Mouse (Mus musculus) heart, embryonic 13.5 days (tissue): ENCODE measurements at regions not wholly inside any gene's neighbourhood (a gene's known extent, or its start where the extent isn't known, plus 50 kb on each side); places are given as distances from the start of the nearest gene placed in this dataset.
A peak's percentile ranks its signal among the peaks of the same experiment; 100 is the strongest.

Source experiments
- ATAC-seq: fragments of 200-750 bp; cut with Nextera tagmentation; 2 replicates; pipeline ENCODE4 v1.8.0; 2017; ENCODE audit warnings: moderate TSS enrichment; ENCODE audit not compliant: insufficient number of reproducible peaks, low FRiP score, low TSS enrichment; ENCODE audit errors: extremely low read depth
- H3K27ac ChIP-seq: fragments of 300-500 bp; sonication (generic); replicated peaks from 2 replicates; pipeline ENCODE4 v1.5.1; 2015; ENCODE audit warnings: moderate library complexity, mild to moderate bottlenecking, inconsistent platforms
- H3K27me3 ChIP-seq: fragments of 300-500 bp; sonication (generic); replicated peaks from 2 replicates; pipeline ENCODE4 v1.6.1; 2015; ENCODE audit warnings: mild to moderate bottlenecking, inconsistent platforms
- H3K36me3 ChIP-seq: fragments of 300-500 bp; sonication (generic); 2 replicates; pipeline ENCODE4 v1.6.1; 2015; ENCODE audit warnings: mild to moderate bottlenecking, inconsistent platforms
- H3K4me1 ChIP-seq: fragments of 300-500 bp; sonication (generic); 2 replicates; pipeline ENCODE4 v1.6.1; 2015; ENCODE audit warnings: inconsistent platforms
- H3K4me2 ChIP-seq: fragments of 300-500 bp; sonication (generic); 2 replicates; pipeline ENCODE4 v1.6.1; 2015; ENCODE audit warnings: inconsistent platforms, mild to moderate bottlenecking, moderate library complexity
- H3K4me3 ChIP-seq: fragments of 300-500 bp; sonication (generic); 2 replicates; pipeline ENCODE4 v1.5.1; 2015; ENCODE audit warnings: moderate library complexity, mild to moderate bottlenecking, inconsistent platforms
- H3K9ac ChIP-seq: fragments of 300-500 bp; sonication (generic); 2 replicates; pipeline ENCODE4 v1.6.1; 2015; ENCODE audit warnings: inconsistent platforms, mild to moderate bottlenecking, moderate library complexity
- H3K9me3 ChIP-seq: fragments of 300-500 bp; sonication (generic); 2 replicates; pipeline ENCODE4 v1.6.1; 2016; ENCODE audit warnings: inconsistent platforms
- WGBS: fragments of 180-500 bp; shearing (Covaris S2); methylation state at CpG from one replicate; pipeline ENCODE4 v1.1.7; 2015; ENCODE audit warnings: mixed read lengths; 5-methylcytosine and 5-hydroxymethylcytosine counted together

- H3K4me2 ChIP-seq: no peak overlapping the region
- no peaks in the 10 kb centered on the region for H3K27me3 ChIP-seq
- peaks cover 10% of the 10 kb centered on the region for H3K9me3 ChIP-seq
- no peaks in the 10 kb centered on the region for H3K36me3 ChIP-seq
- no peak overlapping the region for H3K9ac ChIP-seq
- no peak overlapping the region for H3K4me3 ChIP-seq
- ATAC-seq: no peak
- no peaks in the 10 kb centered on the region for H3K4me1 ChIP-seq
- no peak overlapping the region for H3K27ac ChIP-seq
- WGBS: 74% methylated on average over 7 of the region's 7 CpGs
Observed at GRCm38 (mm10) chr6:140126645-140127044, 85.4 kb upstream of the Plcz1 start.

GRCm38 (mm10) chr6:140114024-140114423 lies 72.8 kb upstream of the Plcz1 start:
- Histone ChIP-seq H3K27ac (no peak overlapping the region), H3K9ac (no peak overlapping the region), H3K4me2 (no peak overlapping the region), H3K36me3 (no peaks in the 10 kb centered on the region), H3K9me3 (no peaks in the 10 kb centered on the region), H3K4me1 (no peaks in the 10 kb centered on the region), H3K4me3 (no peak overlapping the region), H3K27me3 (no peaks in the 10 kb centered on the region)
- WGBS: 87% methylated on average over 2 of the region's 2 CpGs
- no peak for ATAC-seq

- no peak overlapping the region for H3K9ac ChIP-seq
- WGBS: 79% methylated on average over 10 of the region's 10 CpGs
- H3K9me3 ChIP-seq: no peaks in the 10 kb centered on the region
- no peaks in the 10 kb centered on the region for H3K4me1 ChIP-seq
- ATAC-seq: no peak
- no peak overlapping the region for H3K27ac ChIP-seq
- no peaks in the 10 kb centered on the region for H3K36me3 ChIP-seq
- no peaks in the 10 kb centered on the region for H3K27me3 ChIP-seq
- H3K4me3 ChIP-seq: no peak overlapping the region
- no peak overlapping the region for H3K4me2 ChIP-seq
Observed at GRCm38 (mm10) chr6:140112054-140112453, 70.8 kb upstream of the Plcz1 start.

GRCm38 (mm10) chr6:140108083-140108482 lies 66.8 kb upstream of the Plcz1 start:
- no peaks in the 10 kb centered on the region for H3K27me3 ChIP-seq
- WGBS: 60% methylated on average over 8 of the region's 8 CpGs
- no peak overlapping the region for H3K9ac ChIP-seq
- no peak overlapping the region for H3K4me3 ChIP-seq
- no peaks in the 10 kb centered on the region for H3K36me3 ChIP-seq
- no peak overlapping the region for H3K27ac ChIP-seq
- H3K9me3 ChIP-seq: no peaks in the 10 kb centered on the region
- H3K4me1 ChIP-seq: no peaks in the 10 kb centered on the region
- ATAC-seq: no peak
- no peak overlapping the region for H3K4me2 ChIP-seq

- Histone ChIP-seq H3K9ac (no peak overlapping the region), H3K36me3 (no peaks in the 10 kb centered on the region), H3K27ac (no peak overlapping the region), H3K4me1 (no peaks in the 10 kb centered on the region), H3K4me3 (no peak overlapping the region), H3K27me3 (no peaks in the 10 kb centered on the region), H3K9me3 (no peaks in the 10 kb centered on the region), H3K4me2 (no peak overlapping the region)
- no peak for ATAC-seq
- WGBS: 71% methylated on average over 16 of the region's 16 CpGs
Observed at GRCm38 (mm10) chr6:140107628-140108027, 66.4 kb upstream of the Plcz1 start.

GRCm38 (mm10) chr6:140106141-140106540 lies 64.9 kb upstream of the Plcz1 start:
- 82% methylated on average over 5 of the region's 5 CpGs for WGBS
- no peak overlapping the region for H3K9ac ChIP-seq
- no peaks in the 10 kb centered on the region for H3K4me1 ChIP-seq
- H3K4me2 ChIP-seq: no peak overlapping the region
- H3K9me3 ChIP-seq: no peaks in the 10 kb centered on the region
- H3K27ac ChIP-seq: no peak overlapping the region
- no peaks in the 10 kb centered on the region for H3K36me3 ChIP-seq
- no peak overlapping the region for H3K4me3 ChIP-seq
- no peak for ATAC-seq
- no peaks in the 10 kb centered on the region for H3K27me3 ChIP-seq

- H3K36me3 ChIP-seq: no peaks in the 10 kb centered on the region
- no peaks in the 10 kb centered on the region for H3K9me3 ChIP-seq
- 45% methylated on average over 6 of the region's 6 CpGs for WGBS
- no peak overlapping the region for H3K9ac ChIP-seq
- no peaks in the 10 kb centered on the region for H3K27me3 ChIP-seq
- H3K4me3 ChIP-seq: no peak overlapping the region
- peaks cover 3% of the 10 kb centered on the region; the same call in 1 of the 2 replicates for H3K4me1 ChIP-seq
- no peak overlapping the region for H3K27ac ChIP-seq
- no peak for ATAC-seq
- H3K4me2 ChIP-seq: no peak overlapping the region
Observed at GRCm38 (mm10) chr6:140102043-140102442, 60.8 kb upstream of the Plcz1 start.

GRCm38 (mm10) chr6:140095416-140095815 lies 54.2 kb upstream of the Plcz1 start:
- ATAC-seq: peak; percentile 68; the same call in 1 of the 2 replicates
- H3K4me3 ChIP-seq: no peak overlapping the region
- peaks cover 18% of the 10 kb centered on the region for H3K4me1 ChIP-seq
- no peaks in the 10 kb centered on the region for H3K36me3 ChIP-seq
- WGBS: 28% methylated on average over 10 of the region's 10 CpGs
- peak overlapping the region; percentile 88 for H3K27ac ChIP-seq
- H3K9ac ChIP-seq: peak overlapping the region; percentile 34; the same call in 1 of the 2 replicates
- peak overlapping the region; percentile 44 for H3K4me2 ChIP-seq
- H3K27me3 ChIP-seq: no peaks in the 10 kb centered on the region
- H3K9me3 ChIP-seq: no peaks in the 10 kb centered on the region
